Mouse (Mus musculus): ENCODE measurements around the gene Mapkapk2.

DNA sequence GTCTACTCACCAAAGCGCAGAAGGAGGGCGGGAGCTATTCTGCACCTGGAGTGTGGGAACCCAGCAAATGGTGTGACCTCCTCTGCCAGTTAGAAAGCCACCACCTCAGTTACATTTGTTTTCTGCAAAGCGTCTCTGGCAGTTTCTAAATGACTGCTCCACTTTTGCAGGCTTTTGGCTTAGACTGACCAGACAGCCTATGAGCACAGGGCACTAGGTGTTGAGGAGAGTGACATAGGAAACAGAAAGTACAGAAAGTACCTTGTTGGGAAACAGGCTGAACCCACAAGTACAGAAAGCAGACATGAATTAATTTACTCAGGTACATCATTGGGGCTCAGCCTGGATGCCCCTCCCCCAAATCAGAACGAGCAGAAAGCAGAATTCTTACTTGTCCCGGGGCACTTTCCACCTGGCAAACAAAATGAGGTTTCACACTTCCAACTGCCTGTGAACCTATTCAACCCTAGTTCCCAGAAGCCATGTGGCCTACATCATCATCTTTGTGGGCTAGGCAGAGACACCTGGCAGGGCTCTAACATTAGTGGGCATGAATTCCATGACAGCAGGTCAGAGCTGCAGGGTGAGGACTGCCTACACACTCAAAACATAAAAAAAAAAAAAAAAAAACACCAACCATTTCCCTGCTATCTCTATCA, 74.9 kb downstream of the Mapkapk2 start:
- TF ChIP-seq POLR2A (IDR thresholded peaks at IDR 0.05; ENCODE audit: insufficient read depth, low read length) (no peak), CTCF (IDR thresholded peaks at IDR 0.05; ENCODE audit: low read depth, low read length) (no peak), EP300 (IDR thresholded peaks at IDR 0.05; ENCODE audit: insufficient read depth, low read depth, low read length) (no peak)

Measured in ES-Bruce4 (cell line).